Comparison of ENCODE assay signal across 8 mouse cellular contexts in genomic region chrX:69360238-69361054, GRCm38 (mm10). TPM values are rescaled to one million over a fixed set of nuclear protein-coding genes. Genes with fewer than 3 reads are reported as not detected.
DNase-seq lines count a peak whose midpoint lies in the region; ATAC-seq lines count a peak whose summit lies in the region.

Aff2 (plus strand) TSS chrX:69360294.

- no peaks in the 10 kb centered on the region for H3K9me3 ChIP-seq in forebrain, embryonic 10.5 days
- H3K9me3 ChIP-seq in lung, embryonic 15.5 days = no peaks in the 10 kb centered on the region

- H3K4me1 ChIP-seq in forebrain, embryonic 10.5 days = peaks cover 21% of the 10 kb centered on the region
- no peaks in the 10 kb centered on the region for H3K4me1 ChIP-seq in lung, embryonic 15.5 days

- DNase-seq in urinary bladder, adult 2 months (ENCODE audit: low spot score) = peak; percentile 27
- no peak for DNase-seq in urinary bladder, postnatal 10 days (ENCODE audit: low spot score)
- DNase-seq in forebrain, embryonic 10.5 days (ENCODE audit: extremely low spot score, low spot score) = peak; percentile 51
- DNase-seq in heart, postnatal 14 days = peak; percentile 19 to 26
- DNase-seq in layer of hippocampus, adult 8-10 months (ENCODE audit: low spot score in 2 of 2) = peak; percentile 17 to 23
- DNase-seq in retina, postnatal 7 days (ENCODE audit: low read depth, low spot score) = peak; percentile 9
- DNase-seq in spleen, postnatal 10 days (ENCODE audit: low spot score in 2 of 2) = no peak

- peaks cover 48% of the 10 kb centered on the region for H3K27me3 ChIP-seq in forebrain, embryonic 10.5 days (ENCODE audit: poor library complexity, severe bottlenecking)
- peaks cover 30% of the 10 kb centered on the region; the same call in 1 of the 2 replicates for H3K27me3 ChIP-seq in lung, embryonic 15.5 days

- H3K36me3 ChIP-seq in forebrain, embryonic 10.5 days (replicated peaks) = no peaks in the 10 kb centered on the region
- H3K36me3 ChIP-seq in lung, embryonic 15.5 days = no peaks in the 10 kb centered on the region

- H3K9ac ChIP-seq in lung, embryonic 15.5 days = peak within 1 kb of the TSS; percentile 38

- H3K4me2 ChIP-seq in lung, embryonic 15.5 days = peak within 1 kb of the TSS; percentile 64

- H3K4me3 ChIP-seq in forebrain, embryonic 10.5 days = peak within 1 kb of the TSS; percentile 67
- H3K4me3 ChIP-seq in lung, embryonic 15.5 days = peak within 1 kb of the TSS; percentile 53

- H3K27ac ChIP-seq in forebrain, embryonic 10.5 days = peak within 1 kb of the TSS; percentile 86
- no peak within 1 kb of the TSS for H3K27ac ChIP-seq in lung, embryonic 15.5 days

- peak; percentile 90 for ATAC-seq in lung, embryonic 15.5 days (ENCODE audit: borderline replicate concordance, extremely low read depth, low FRiP score, low TSS enrichment)

- WGBS in forebrain, embryonic 10.5 days = 24% methylated on average over 71 of the region's 79 CpGs
- 11% methylated on average over 37 of the region's 79 CpGs for WGBS in lung, embryonic 15.5 days

- intact Hi-C loops in heart, postnatal 14 days (cut with DNase I) = no loop called here

RNA-seq across cellular contexts. Expression of gene Aff2, which starts in this region (rescaled TPM):
- 1.4 and 3.2 TPM in 2 replicates for polyA plus RNA-seq in urinary bladder, adult 2 months (2012; rRNA removed)
- 4.9 and 6.2 TPM in 2 replicates for polyA plus RNA-seq in forebrain, embryonic 10.5 days (2016; fragmentation: Nextera tagmentation; extraction: Ambion mirVana)
- total RNA-seq in heart, postnatal 14 days (2021) = 1 to 10 TPM; 1.9 to 2.8 TPM
- total RNA-seq in layer of hippocampus, adult 8-10 months (2022) = 10 to 100 TPM; 18.3 to 22.2 (median 20.0) TPM
- 3.2 and 3.3 TPM in 2 replicates for polyA plus RNA-seq in lung, embryonic 15.5 days (2015; fragmentation: Nextera tagmentation; extraction: Ambion mirVana)

Comparison
In these comparisons a context has a peak if more than half of its experiments do, and no peak if none do; other contexts are left out.
1. RNA of gene Aff2 (total RNA-seq): 18.3 to 22.2 TPM in layer of hippocampus, adult 8-10 months; 1.9 to 2.8 TPM in heart, postnatal 14 days; every median in the first group is over 4 times any median in the second.
2. DNase-seq: peak in urinary bladder, adult 2 months (single experiment), forebrain, embryonic 10.5 days (single experiment), heart, postnatal 14 days (2 of 2), layer of hippocampus, adult 8-10 months (2 of 2) and retina, postnatal 7 days (single experiment); none in urinary bladder, postnatal 10 days (single experiment) and spleen, postnatal 10 days (0 of 2).